Mouse (Mus musculus): ENCODE data around the gene Lat2. TPM values are rescaled to one million over a fixed set of nuclear protein-coding genes. Genes with fewer than 3 reads are reported as not detected.

Lat2 gene
- polyA plus RNA-seq, 1 experiment from 2014 or later: 4.0 TPM

GRCm38 (mm10) chr5:134583006-134583883, 31.6 kb downstream of the Lat2 start:
- Histone ChIP-seq H3K9me3 (no peaks in the 10 kb centered on the region), H3K36me3 (peaks cover 8% of the 10 kb centered on the region; the same call in 1 of the 2 replicates), H3K4me1 (peaks cover 12% of the 10 kb centered on the region; the same call in 1 of the 2 replicates), H3K27ac (peak overlapping the region; percentile 78), H3K4me3 (replicated peaks) (peak overlapping the region; percentile 99), H3K4me2 (peak overlapping the region; percentile 86), H3K27me3 (replicated peaks) (no peaks in the 10 kb centered on the region), H3K9ac (peak overlapping the region; percentile 98)
- WGBS: 24% methylated on average over 15 of the region's 15 CpGs
- no peak for ATAC-seq (ENCODE audit: insufficient read depth, low FRiP score, low read depth)

GRCm38 (mm10) chr5:134582221-134582907, 32.5 kb downstream of the Lat2 start:
- ATAC-seq (ENCODE audit: insufficient read depth, low FRiP score, low read depth): peak; percentile 95
- peak overlapping the region; percentile 99 for H3K4me3 ChIP-seq (replicated peaks)
- H3K9me3 ChIP-seq: no peaks in the 10 kb centered on the region
- WGBS: 8% methylated on average over 29 of the region's 30 CpGs
- H3K9ac ChIP-seq: peak overlapping the region; percentile 98
- peaks cover 12% of the 10 kb centered on the region; the same call in 1 of the 2 replicates for H3K4me1 ChIP-seq
- no peaks in the 10 kb centered on the region for H3K27me3 ChIP-seq (replicated peaks)
- H3K27ac ChIP-seq: peak overlapping the region; percentile 78
- H3K36me3 ChIP-seq: peaks cover 6% of the 10 kb centered on the region; the same call in 1 of the 2 replicates
- peak overlapping the region; percentile 86 for H3K4me2 ChIP-seq

- no peak for ATAC-seq (ENCODE audit: insufficient read depth, low FRiP score, low read depth)
- H3K4me1 ChIP-seq: peaks cover 12% of the 10 kb centered on the region; the same call in 1 of the 2 replicates
- no peaks in the 10 kb centered on the region for H3K36me3 ChIP-seq
- no peak within 1 kb of the TSS for H3K27ac ChIP-seq
- H3K9ac ChIP-seq: no peak within 1 kb of the TSS
- H3K4me2 ChIP-seq: no peak within 1 kb of the TSS
- no peak within 1 kb of the TSS for H3K4me3 ChIP-seq (replicated peaks)
- H3K27me3 ChIP-seq (replicated peaks): no peaks in the 10 kb centered on the region
- no peaks in the 10 kb centered on the region for H3K9me3 ChIP-seq
- 74% methylated on average over 5 of the region's 5 CpGs for WGBS
These were observed 33.7 kb downstream of the Lat2 start, which contains the start of gene Rfc2 for GRCm38 (mm10) chr5:134581146-134581545. TSS of gene Rfc2 (plus strand) at chr5:134581366.

GRCm38 (mm10) chr5:134579135-134579534, 35.7 kb downstream of the Lat2 start:
- H3K9me3 ChIP-seq: no peaks in the 10 kb centered on the region

GRCm38 (mm10) chr5:134577534-134577933, 37.3 kb downstream of the Lat2 start:
- no peak overlapping the region for H3K9ac ChIP-seq
- H3K4me1 ChIP-seq: peaks cover 2% of the 10 kb centered on the region; the same call in 1 of the 2 replicates
- no peaks in the 10 kb centered on the region for H3K27me3 ChIP-seq (replicated peaks)
- H3K9me3 ChIP-seq: no peaks in the 10 kb centered on the region
- WGBS: 74% methylated on average over 7 of the region's 7 CpGs
- H3K4me2 ChIP-seq: no peak overlapping the region
- H3K36me3 ChIP-seq: no peaks in the 10 kb centered on the region
- no peak overlapping the region for H3K4me3 ChIP-seq (replicated peaks)
- no peak overlapping the region for H3K27ac ChIP-seq
- no peak for ATAC-seq (ENCODE audit: insufficient read depth, low FRiP score, low read depth)

More at GRCm38 (mm10) chr5:134579135-134579534, 35.7 kb downstream of the Lat2 start:
- Histone ChIP-seq H3K27me3 (replicated peaks) (no peaks in the 10 kb centered on the region), H3K4me1 (peaks cover 11% of the 10 kb centered on the region; the same call in 1 of the 2 replicates), H3K4me2 (no peak overlapping the region), H3K9ac (no peak overlapping the region), H3K36me3 (no peaks in the 10 kb centered on the region), H3K27ac (no peak overlapping the region), H3K4me3 (replicated peaks) (no peak overlapping the region)
- 68% methylated on average over 3 of the region's 3 CpGs for WGBS
- ATAC-seq (ENCODE audit: insufficient read depth, low FRiP score, low read depth): no peak

- Histone ChIP-seq H3K4me3 (replicated peaks) (no peak overlapping the region), H3K27ac (no peak overlapping the region), H3K27me3 (replicated peaks) (no peaks in the 10 kb centered on the region), H3K9me3 (no peaks in the 10 kb centered on the region), H3K36me3 (no peaks in the 10 kb centered on the region), H3K4me1 (peaks cover 10% of the 10 kb centered on the region; the same call in 1 of the 2 replicates), H3K4me2 (no peak overlapping the region), H3K9ac (no peak overlapping the region)
- ATAC-seq (ENCODE audit: insufficient read depth, low FRiP score, low read depth): no peak
- WGBS: 67% methylated on average over 14 of the region's 14 CpGs
These were observed 38.2 kb downstream of the Lat2 start for GRCm38 (mm10) chr5:134576517-134577220.

- no peaks in the 10 kb centered on the region for H3K9me3 ChIP-seq
- H3K27me3 ChIP-seq (replicated peaks): no peaks in the 10 kb centered on the region
- ATAC-seq (ENCODE audit: insufficient read depth, low FRiP score, low read depth): no peak
- no peak overlapping the region for H3K27ac ChIP-seq
- H3K36me3 ChIP-seq: no peaks in the 10 kb centered on the region
- no peak overlapping the region for H3K4me3 ChIP-seq (replicated peaks)
- WGBS: 94% methylated on average over 5 of the region's 5 CpGs
- H3K4me2 ChIP-seq: no peak overlapping the region
- no peak overlapping the region for H3K9ac ChIP-seq
- H3K4me1 ChIP-seq: peaks cover 10% of the 10 kb centered on the region; the same call in 1 of the 2 replicates
These were observed 39.0 kb downstream of the Lat2 start for GRCm38 (mm10) chr5:134575833-134576232.

- no peaks in the 10 kb centered on the region for H3K27me3 ChIP-seq (replicated peaks)
- H3K36me3 ChIP-seq: no peaks in the 10 kb centered on the region
- H3K4me3 ChIP-seq (replicated peaks): peak overlapping the region; percentile 53
- H3K9me3 ChIP-seq: no peaks in the 10 kb centered on the region
- 31% methylated on average over 10 of the region's 10 CpGs for WGBS
- H3K27ac ChIP-seq: peak overlapping the region; percentile 88
- no peak for ATAC-seq (ENCODE audit: insufficient read depth, low FRiP score, low read depth)
- peaks cover 19% of the 10 kb centered on the region; the same call in 1 of the 2 replicates for H3K4me1 ChIP-seq
- H3K9ac ChIP-seq: peak overlapping the region; percentile 23; the same call in 1 of the 2 replicates
- peak overlapping the region; percentile 88 for H3K4me2 ChIP-seq
These were observed 42.2 kb downstream of the Lat2 start for GRCm38 (mm10) chr5:134572508-134573214.

- H3K9ac ChIP-seq: peak overlapping the region; percentile 23; the same call in 1 of the 2 replicates
- peak overlapping the region; percentile 88 for H3K4me2 ChIP-seq
- H3K4me1 ChIP-seq: peaks cover 19% of the 10 kb centered on the region; the same call in 1 of the 2 replicates
- no peaks in the 10 kb centered on the region for H3K27me3 ChIP-seq (replicated peaks)
- no peaks in the 10 kb centered on the region for H3K9me3 ChIP-seq
- no peaks in the 10 kb centered on the region for H3K36me3 ChIP-seq
- peak overlapping the region; percentile 53 for H3K4me3 ChIP-seq (replicated peaks)
- H3K27ac ChIP-seq: peak overlapping the region; percentile 88
- whole genome bisulfite sequencing: under 1% methylated on average over 23 of the region's 23 CpGs
- peak; percentile 51; the same call in 1 of the 2 replicates for ATAC-seq (ENCODE audit: insufficient read depth, low FRiP score, low read depth)
These were observed 42.9 kb downstream of the Lat2 start for GRCm38 (mm10) chr5:134571730-134572507.

- Histone ChIP-seq H3K9me3 (no peaks in the 10 kb centered on the region), H3K36me3 (no peaks in the 10 kb centered on the region), H3K4me2 (no peak overlapping the region), H3K27ac (peak overlapping the region; percentile 81), H3K4me1 (peaks cover 19% of the 10 kb centered on the region; the same call in 1 of the 2 replicates), H3K9ac (no peak overlapping the region), H3K27me3 (replicated peaks) (no peaks in the 10 kb centered on the region), H3K4me3 (replicated peaks) (no peak overlapping the region)
- WGBS: 45% methylated on average over 8 of the region's 8 CpGs
- peak; percentile 24; the same call in 1 of the 2 replicates for ATAC-seq (ENCODE audit: insufficient read depth, low FRiP score, low read depth)
These were observed 45.8 kb downstream of the Lat2 start for GRCm38 (mm10) chr5:134568964-134569491.

All from stomach, embryonic 15.5 days (tissue).